Mouse (Mus musculus) hindbrain, embryonic 15.5 days (tissue): ENCODE results near the gene Vps11. TPM values are rescaled to one million over a fixed set of nuclear protein-coding genes. Genes with fewer than 3 reads are reported as not detected.
"Not testable (repeated sequence)": the region's sequence is repeated elsewhere in the genome, so short reads cannot be mapped to it uniquely, and the experiment has no call there.

ENCODE experiments used
- ATAC-seq: fragments of 200-750 bp; cut with Nextera tagmentation; 2 replicates; pipeline ENCODE4 v1.8.0; 2017; ENCODE audit warnings: low read depth, moderate number of reproducible peaks, moderate TSS enrichment; ENCODE audit not compliant: low FRiP score
- H3K27ac ChIP-seq: fragments of 300-500 bp; sonication (generic); replicated peaks from 2 replicates; pipeline ENCODE4 v1.5.1; 2015; ENCODE audit warnings: mild to moderate bottlenecking, inconsistent platforms
- H3K27me3 ChIP-seq: fragments of 300-500 bp; sonication (generic); 2 replicates; pipeline ENCODE4 v1.6.1; 2015; ENCODE audit warnings: control low read depth, inconsistent platforms
- H3K36me3 ChIP-seq: fragments of 300-500 bp; sonication (generic); 2 replicates; pipeline ENCODE4 v1.6.1; 2015; ENCODE audit warnings: control low read depth, inconsistent platforms
- H3K4me1 ChIP-seq: fragments of 300-500 bp; sonication (generic); replicated peaks from 2 replicates; pipeline ENCODE4 v1.6.1; 2015; ENCODE audit warnings: control low read depth, inconsistent platforms
- H3K4me2 ChIP-seq: fragments of 300-500 bp; sonication (generic); 2 replicates; pipeline ENCODE4 v1.6.1; 2015; ENCODE audit warnings: moderate library complexity, mild to moderate bottlenecking, inconsistent platforms
- H3K4me3 ChIP-seq: fragments of 300-500 bp; sonication (generic); 2 replicates; pipeline ENCODE4 v1.5.1; 2015; ENCODE audit warnings: mild to moderate bottlenecking, inconsistent platforms
- H3K9ac ChIP-seq: fragments of 300-500 bp; sonication (generic); 2 replicates; pipeline ENCODE4 v1.6.1; 2015; ENCODE audit warnings: inconsistent platforms
- H3K9me3 ChIP-seq: fragments of 300-500 bp; sonication (generic); 2 replicates; pipeline ENCODE4 v1.6.1; 2016; ENCODE audit warnings: control low read depth, inconsistent platforms
- WGBS: fragments of 180-500 bp; shearing (Covaris S2); methylation state at CpG from one replicate; pipeline ENCODE4 v1.1.7; 2015; 5-methylcytosine and 5-hydroxymethylcytosine counted together
- microRNA-seq: library from miRNA; unstranded; fragments of <30 nt; microRNA quantifications from one replicate; pipeline ENCODE4, GENCODE M21; 2016
- polyA plus RNA-seq: library from polyadenylated mRNA; unstranded; fragments of >200 nt; fragmentation: Nextera tagmentation; extraction: Ambion mirVana; gene quantifications from 2 replicates; pipeline ENCODE4 v1.2.1, GENCODE M21; 2015

Vps11 gene
- polyA plus RNA-seq, 1 experiment from 2014 or later: 45.0 TPM

DNA sequence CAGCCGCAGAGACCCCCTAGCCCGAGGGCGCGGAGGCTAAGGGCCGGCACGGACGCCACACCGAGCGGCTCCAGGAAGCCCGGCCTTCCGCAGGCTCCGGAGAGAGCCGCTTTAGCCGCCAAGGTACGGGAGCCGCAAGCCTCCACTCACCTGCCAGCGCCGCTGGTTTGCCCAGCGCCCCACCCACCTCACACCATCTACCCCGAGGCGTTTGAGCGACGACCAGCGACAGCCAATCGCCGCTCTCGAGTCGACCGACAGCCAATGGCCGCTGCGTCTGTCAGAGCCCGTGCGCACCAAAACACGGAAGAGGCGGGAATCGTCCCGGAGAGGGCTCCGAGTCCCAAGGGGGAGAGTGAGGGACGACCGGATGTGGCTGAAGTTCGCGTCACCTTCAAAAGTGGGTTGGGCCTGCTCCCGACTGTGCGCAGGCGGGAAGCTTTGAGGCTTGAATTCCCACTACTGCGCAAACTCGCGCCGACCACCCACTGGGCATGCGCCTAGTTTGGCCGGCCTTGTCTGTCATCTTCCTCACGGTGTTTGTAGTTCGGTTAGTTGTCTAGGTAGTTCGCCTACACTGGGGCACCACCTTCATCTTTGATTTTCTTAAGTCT, 55.9 kb downstream of the Vps11 start, which contains the start of gene Hinfp:
Gene Hinfp (minus strand): TSS at position 206 of the 614 bp plus-strand sequence.
- peak within 1 kb of the TSS; percentile 67 for H3K4me2 ChIP-seq
- H3K27me3 ChIP-seq: no peaks in the 10 kb centered on the region
- H3K9me3 ChIP-seq: no peaks in the 10 kb centered on the region
- peaks cover 14% of the 10 kb centered on the region for H3K4me1 ChIP-seq
- peak within 1 kb of the TSS; percentile 90 for H3K9ac ChIP-seq
- peak; percentile 98 for ATAC-seq
- H3K27ac ChIP-seq: peak within 1 kb of the TSS; percentile 83
- WGBS: under 1% methylated on average over 54 of the region's 54 CpGs
- peak within 1 kb of the TSS; percentile 71 for H3K4me3 ChIP-seq
- H3K36me3 ChIP-seq: peaks cover 15% of the 10 kb centered on the region

DNA sequence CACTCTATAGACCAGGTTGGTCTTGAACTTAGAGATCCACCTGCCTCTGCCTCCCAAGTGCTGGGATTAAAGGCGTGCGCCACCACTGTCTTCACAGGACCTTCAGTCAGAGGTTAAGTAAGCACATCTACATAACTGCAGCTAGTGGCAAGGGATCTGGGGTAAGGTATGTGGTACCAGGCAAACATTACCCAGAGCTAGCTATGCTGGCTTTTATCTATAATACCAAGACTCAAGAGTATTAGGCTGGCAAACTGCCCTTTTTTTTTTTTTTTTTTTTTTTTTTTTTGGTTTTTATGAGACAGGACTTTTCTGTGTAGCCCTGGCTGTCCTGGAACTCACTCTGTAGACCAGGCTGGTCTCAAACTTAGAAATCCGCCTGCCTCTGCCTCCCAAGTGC, 61.5 kb downstream of the Vps11 start:
- peaks cover 14% of the 10 kb centered on the region for H3K4me1 ChIP-seq
- H3K4me3 ChIP-seq, H3K27ac ChIP-seq, H3K9ac ChIP-seq, H3K4me2 ChIP-seq, H3K27me3 ChIP-seq, H3K9me3 ChIP-seq, ATAC-seq: not testable (repeated sequence)
- WGBS: 97% methylated on average over 3 of the region's 3 CpGs
- H3K36me3 ChIP-seq: peaks cover 62% of the 10 kb centered on the region

Small RNAs within 50 kb of the gene (microRNA-seq; reads per million reads assigned to microRNA genes)
- gene Gm44335 (not detected), gene Mir7085 (not detected)

Other genes starting within 250 kb of the Vps11 start
- gene Gm49380, start 248.2 kb downstream of the Vps11 start, polyA plus RNA-seq: 0.13 TPM in 1 of 2 replicates, not detected in the other
- 33.9 and 37.4 TPM in 2 replicates for gene Rnf26, start 248.2 kb downstream of the Vps11 start, polyA plus RNA-seq
- 11.3 and 13.7 TPM in 2 replicates for gene Mcam, start 227.2 kb downstream of the Vps11 start, polyA plus RNA-seq
- gene Cbl, start 127.6 kb downstream of the Vps11 start, polyA plus RNA-seq: 20.3 and 22.5 TPM in 2 replicates
- not detected in 2 replicates for gene Ccdc153, start 121.0 kb downstream of the Vps11 start, polyA plus RNA-seq
- 0.39 and 0.87 TPM in 2 replicates for gene Pdzd3, start 110.2 kb downstream of the Vps11 start, polyA plus RNA-seq
- 4.1 and 5.9 TPM in 2 replicates for gene Nlrx1, start 93.1 kb downstream of the Vps11 start, polyA plus RNA-seq
- gene Abcg4, start 73.1 kb downstream of the Vps11 start, polyA plus RNA-seq: 28.7 and 32.1 TPM in 2 replicates
- 25.7 and 28.8 TPM in 2 replicates for gene Hinfp, start 56.0 kb downstream of the Vps11 start, polyA plus RNA-seq
- 28.7 and 29.3 TPM in 2 replicates for gene C2cd2l, start 41.4 kb downstream of the Vps11 start, polyA plus RNA-seq
- gene Dpagt1, start 35.7 kb downstream of the Vps11 start, polyA plus RNA-seq: 37.5 and 38.7 TPM in 2 replicates
- gene H2afx, start 27.0 kb downstream of the Vps11 start, polyA plus RNA-seq: 133 and 149 TPM in 2 replicates
- 64.8 and 64.9 TPM in 2 replicates for gene Hmbs, start 17.4 kb downstream of the Vps11 start, polyA plus RNA-seq
- gene Hyou1, start 17.8 kb upstream of the Vps11 start, polyA plus RNA-seq: 27.4 and 27.6 TPM in 2 replicates
- gene Slc37a4, start 35.2 kb upstream of the Vps11 start, polyA plus RNA-seq: 50.2 and 56.3 TPM in 2 replicates
- 1,001 and 1,147 TPM in 2 replicates for gene Rps25, start 45.5 kb upstream of the Vps11 start, polyA plus RNA-seq
- 287 and 295 TPM in 2 replicates for gene Trappc4, start 45.9 kb upstream of the Vps11 start, polyA plus RNA-seq
- 32.0 and 34.9 TPM in 2 replicates for gene Ccdc84, start 56.9 kb upstream of the Vps11 start, polyA plus RNA-seq
- not detected in 2 replicates for gene Foxr1, start 79.5 kb upstream of the Vps11 start, polyA plus RNA-seq
- gene Upk2, start 93.3 kb upstream of the Vps11 start, polyA plus RNA-seq: not detected in 2 replicates
- gene Bcl9l, start 121.2 kb upstream of the Vps11 start, polyA plus RNA-seq: 10.7 and 11.9 TPM in 2 replicates
- 0.09 TPM in 1 of 2 replicates, not detected in the other for gene Cxcr5, start 200.2 kb upstream of the Vps11 start, polyA plus RNA-seq
- 13.6 and 18.5 TPM in 2 replicates for gene Ddx6, start 243.2 kb upstream of the Vps11 start, polyA plus RNA-seq